Mouse (Mus musculus): Measurements from ENCODE around the gene Prpf38b. TPM values are rescaled to one million over a fixed set of nuclear protein-coding genes. Genes with fewer than 3 reads are reported as not detected.

Prpf38b gene
- polyA plus RNA-seq, 1 experiment from 2014 or later = 23.9 TPM

DNA sequence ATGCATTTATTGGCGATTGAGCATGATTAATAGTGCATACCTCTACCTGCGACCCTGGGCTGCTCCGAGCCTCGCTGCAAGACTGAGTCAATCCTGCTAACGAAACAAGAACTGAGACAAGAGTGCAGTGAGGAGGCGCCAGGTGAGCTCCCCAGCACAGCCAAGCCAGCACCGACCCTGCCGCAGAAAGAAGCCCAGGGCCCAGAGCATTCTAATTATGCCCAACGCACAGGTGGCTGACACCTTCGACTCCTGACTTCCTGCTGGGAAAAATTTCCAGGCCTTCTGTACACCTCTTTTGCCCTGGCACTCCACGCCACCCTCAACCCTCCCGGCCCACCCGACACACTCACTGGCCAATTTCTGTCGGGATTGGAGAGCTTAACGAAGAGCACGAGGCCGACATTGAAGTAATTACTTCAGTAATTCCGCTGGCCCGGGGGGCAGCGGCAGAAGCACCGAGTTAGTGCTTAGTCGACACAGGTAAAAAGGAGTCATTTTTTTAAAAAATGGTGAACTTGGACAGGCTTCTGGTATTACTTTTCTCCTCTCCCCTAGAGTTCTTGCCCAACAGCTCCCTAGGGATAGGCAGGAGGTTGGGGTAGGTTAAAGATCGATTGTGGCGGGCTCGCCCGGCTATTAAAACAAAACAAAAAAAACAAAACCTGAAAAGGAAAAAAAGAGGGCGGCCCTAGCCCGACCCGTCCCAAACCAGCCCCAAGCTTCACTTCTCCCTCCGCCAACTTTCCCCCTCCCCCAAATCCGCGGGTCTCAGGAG lies 1.0 kb downstream of the Prpf38b start:
- DNase-seq (peak; percentile 39), ATAC-seq (peak; percentile 9)
- Histone ChIP-seq H3K27me3 (ENCODE audit: insufficient read depth, low read length) (no peaks in the 10 kb centered on the region), H3K27ac (ENCODE audit: low read depth) (peak overlapping the region; percentile 99), H3K4me2 (ENCODE audit: low read depth, low read length) (peak overlapping the region; percentile 83), H3K4me3 (ENCODE audit: low read depth, low read length) (peak overlapping the region; percentile 77), H3K9ac (replicated peaks) (peak overlapping the region; percentile 84), H3K36me3 (replicated peaks; ENCODE audit: insufficient read depth, low read length) (peaks cover 30% of the 10 kb centered on the region), H3K9me3 (ENCODE audit: low read length) (no peaks in the 10 kb centered on the region), H3K4me1 (ENCODE audit: insufficient read depth) (peaks cover 8% of the 10 kb centered on the region)
- WGBS (ENCODE audit: insufficient replicate concordance) = 1% methylated on average over 32 of the region's 32 CpGs
- TF ChIP-seq EP300 (IDR thresholded peaks at IDR 0.05; ENCODE audit: low read depth) = no peak

DNA sequence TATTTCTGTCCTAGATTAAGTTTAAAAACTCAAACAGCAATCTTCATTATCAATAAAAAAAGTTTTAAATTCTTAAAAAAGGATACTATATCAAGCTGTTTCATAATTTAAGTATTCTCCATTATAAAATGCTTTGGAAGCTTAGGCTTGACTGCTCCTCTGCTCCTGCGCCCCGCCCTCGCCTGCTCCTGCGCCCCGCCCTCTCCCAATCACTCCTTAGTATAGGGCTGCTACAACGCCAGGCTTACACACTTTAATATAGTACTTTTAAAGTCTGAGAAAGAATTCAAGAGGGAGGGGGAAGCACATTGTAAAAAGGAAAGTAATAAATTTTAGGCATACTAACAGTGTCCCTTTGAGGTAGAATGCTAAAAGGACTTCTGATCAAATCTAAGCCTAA lies 8.6 kb downstream of the Prpf38b start:
- TF ChIP-seq EP300 (IDR thresholded peaks at IDR 0.05; ENCODE audit: low read depth) = no peak
- TF ChIP-seq CTCF (IDR thresholded peaks at IDR 0.05; ENCODE audit: low read depth) = no peak
- Histone ChIP-seq H3K4me3 (ENCODE audit: low read depth, low read length) (no peak overlapping the region), H3K9me3 (ENCODE audit: low read length) (no peaks in the 10 kb centered on the region), H3K4me2 (ENCODE audit: low read depth, low read length) (no peak overlapping the region), H3K4me1 (ENCODE audit: insufficient read depth) (0 out of 2 replicates have a peak, but pooled peaks cover 2% of the 10 kb centered on the region), H3K27ac (ENCODE audit: low read depth) (no peak overlapping the region), H3K27me3 (ENCODE audit: insufficient read depth, low read length) (no peaks in the 10 kb centered on the region), H3K9ac (replicated peaks) (no peak overlapping the region), H3K36me3 (replicated peaks; ENCODE audit: insufficient read depth, low read length) (peaks cover 55% of the 10 kb centered on the region)
- DNase-seq = no peak
- 80% methylated on average over 6 of the region's 6 CpGs for WGBS (ENCODE audit: insufficient replicate concordance)
- no peak for ATAC-seq

DNA sequence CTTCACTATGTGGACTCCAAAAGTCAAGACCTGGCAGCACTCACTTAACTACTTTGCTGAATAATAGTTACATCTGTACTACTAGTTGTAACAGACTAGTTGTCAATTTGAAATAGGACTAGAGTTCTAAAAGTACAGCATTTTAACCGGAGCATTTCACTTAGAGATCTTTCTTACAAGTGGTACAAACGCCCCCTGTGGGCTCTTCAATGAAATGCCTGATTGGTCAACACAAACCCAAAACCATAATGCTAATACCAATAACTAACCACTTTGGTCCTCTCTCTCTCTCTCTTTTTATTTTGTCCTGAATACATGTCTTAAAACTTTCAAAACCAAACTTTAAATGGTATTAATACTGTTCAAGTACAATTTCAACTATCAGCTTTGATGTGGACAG lies 9.5 kb downstream of the Prpf38b start:
- ATAC-seq (no peak), DNase-seq (no peak)
- H3K4me2 ChIP-seq (ENCODE audit: low read depth, low read length) = no peak overlapping the region
- TF ChIP-seq CTCF (IDR thresholded peaks at IDR 0.05; ENCODE audit: low read depth) = peak; percentile 40
- no peak for TF ChIP-seq EP300 (IDR thresholded peaks at IDR 0.05; ENCODE audit: low read depth)
- no peaks in the 10 kb centered on the region for H3K27me3 ChIP-seq (ENCODE audit: insufficient read depth, low read length)
- H3K4me3 ChIP-seq (ENCODE audit: low read depth, low read length) = no peak overlapping the region
- WGBS (ENCODE audit: insufficient replicate concordance) = 45% methylated on average over 2 of the region's 2 CpGs
- H3K36me3 ChIP-seq (replicated peaks; ENCODE audit: insufficient read depth, low read length) = peaks cover 47% of the 10 kb centered on the region
- 0 out of 2 replicates have a peak, but pooled peaks cover 2% of the 10 kb centered on the region for H3K4me1 ChIP-seq (ENCODE audit: insufficient read depth)
- no peak overlapping the region for H3K9ac ChIP-seq (replicated peaks)
- H3K27ac ChIP-seq (ENCODE audit: low read depth) = no peak overlapping the region
- no peaks in the 10 kb centered on the region for H3K9me3 ChIP-seq (ENCODE audit: low read length)

DNA sequence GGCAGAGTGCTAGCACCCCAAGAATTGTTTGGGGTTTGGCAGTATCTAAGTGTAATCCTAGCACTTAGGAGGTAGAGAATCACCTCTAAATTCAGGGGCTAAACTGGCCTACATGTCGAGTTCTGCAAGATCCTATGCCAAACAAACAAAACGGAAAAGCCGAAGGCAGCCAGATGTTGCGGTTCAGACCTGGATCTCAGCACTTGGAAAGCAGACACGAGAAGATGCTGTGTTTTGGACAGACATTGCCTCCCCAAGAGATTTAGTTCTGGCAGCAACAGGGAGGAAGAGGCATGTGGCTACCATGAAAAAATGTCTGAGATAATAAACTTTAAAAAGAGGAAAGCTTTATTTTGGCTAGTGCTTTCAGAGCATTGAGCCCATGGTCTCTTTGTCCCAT lies 10.8 kb downstream of the Prpf38b start:
- no peak overlapping the region for H3K4me2 ChIP-seq (ENCODE audit: low read depth, low read length)

DNA sequence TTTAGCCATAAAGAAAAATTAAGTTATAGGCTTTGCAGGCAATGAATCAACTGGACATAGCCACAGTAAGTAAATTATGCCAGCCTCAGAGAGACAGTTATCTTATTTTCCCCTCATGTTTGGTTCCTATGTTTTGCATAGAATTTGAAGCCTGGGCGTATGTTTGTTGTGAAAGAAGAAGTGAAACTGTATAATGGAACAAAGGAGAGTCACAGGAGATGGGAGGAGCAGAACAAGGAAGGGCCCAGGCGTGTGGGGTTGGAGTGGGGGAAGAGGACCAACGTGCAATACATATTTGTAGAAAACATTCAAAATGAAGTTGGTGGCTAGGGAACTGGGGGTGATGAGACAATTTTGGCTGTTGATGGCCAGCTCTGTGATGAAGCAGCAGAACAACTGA lies 11.4 kb downstream of the Prpf38b start:
- Histone ChIP-seq H3K4me3 (ENCODE audit: low read depth, low read length) (no peak overlapping the region), H3K4me2 (ENCODE audit: low read depth, low read length) (no peak overlapping the region), H3K27ac (ENCODE audit: low read depth) (peak overlapping the region; percentile 41; the same call in 1 of the 2 replicates), H3K9ac (replicated peaks) (no peak overlapping the region), H3K4me1 (ENCODE audit: insufficient read depth) (0 out of 2 replicates have a peak, but pooled peaks cover 2% of the 10 kb centered on the region), H3K36me3 (replicated peaks; ENCODE audit: insufficient read depth, low read length) (peaks cover 31% of the 10 kb centered on the region), H3K27me3 (ENCODE audit: insufficient read depth, low read length) (no peaks in the 10 kb centered on the region), H3K9me3 (ENCODE audit: low read length) (no peaks in the 10 kb centered on the region)
- ATAC-seq (peak; percentile 48), DNase-seq (peak; percentile 30)
- TF ChIP-seq EP300 (IDR thresholded peaks at IDR 0.05; ENCODE audit: low read depth) = no peak
- no peak for TF ChIP-seq CTCF (IDR thresholded peaks at IDR 0.05; ENCODE audit: low read depth)
- WGBS (ENCODE audit: insufficient replicate concordance) = 57% methylated on average over 3 of the region's 3 CpGs

More for the DNA sequence above, 10.8 kb downstream of the Prpf38b start:
- no peak overlapping the region for H3K9ac ChIP-seq (replicated peaks)
- peaks cover 37% of the 10 kb centered on the region for H3K36me3 ChIP-seq (replicated peaks; ENCODE audit: insufficient read depth, low read length)
- 0 out of 2 replicates have a peak, but pooled peaks cover 2% of the 10 kb centered on the region for H3K4me1 ChIP-seq (ENCODE audit: insufficient read depth)
- no peak overlapping the region for H3K4me3 ChIP-seq (ENCODE audit: low read depth, low read length)
- H3K27ac ChIP-seq (ENCODE audit: low read depth) = no peak overlapping the region
- no peak for TF ChIP-seq EP300 (IDR thresholded peaks at IDR 0.05; ENCODE audit: low read depth)
- TF ChIP-seq CTCF (IDR thresholded peaks at IDR 0.05; ENCODE audit: low read depth) = no peak
- 83% methylated on average over 5 of the region's 5 CpGs for WGBS (ENCODE audit: insufficient replicate concordance)
- H3K9me3 ChIP-seq (ENCODE audit: low read length) = no peaks in the 10 kb centered on the region
- H3K27me3 ChIP-seq (ENCODE audit: insufficient read depth, low read length) = no peaks in the 10 kb centered on the region
- ATAC-seq (no peak), DNase-seq (no peak)

DNA sequence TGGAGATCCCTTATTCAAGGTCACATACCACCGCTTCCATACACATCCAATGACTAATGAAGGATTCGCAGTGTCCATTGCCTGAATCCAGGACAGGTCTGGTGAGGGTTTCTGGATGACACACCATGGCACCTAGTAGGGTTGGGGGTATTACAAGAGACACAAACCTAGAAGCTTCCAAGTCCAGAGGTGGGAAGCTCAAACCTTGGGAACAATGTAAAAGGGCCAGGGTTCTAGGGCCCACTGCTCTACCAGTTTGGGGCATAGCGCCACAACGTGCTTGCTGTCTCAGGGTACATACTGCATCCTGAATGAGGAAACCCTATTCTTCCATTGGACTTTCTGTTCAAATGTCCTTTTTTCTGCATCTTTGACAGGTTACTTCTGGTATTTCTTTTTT lies 12.9 kb downstream of the Prpf38b start:
- Histone ChIP-seq H3K36me3 (replicated peaks; ENCODE audit: insufficient read depth, low read length) (peaks cover 16% of the 10 kb centered on the region), H3K9ac (replicated peaks) (no peak overlapping the region), H3K27ac (ENCODE audit: low read depth) (no peak overlapping the region), H3K9me3 (ENCODE audit: low read length) (no peaks in the 10 kb centered on the region), H3K4me2 (ENCODE audit: low read depth, low read length) (no peak overlapping the region), H3K4me3 (ENCODE audit: low read depth, low read length) (no peak overlapping the region), H3K4me1 (ENCODE audit: insufficient read depth) (0 out of 2 replicates have a peak, but pooled peaks cover 2% of the 10 kb centered on the region), H3K27me3 (ENCODE audit: insufficient read depth, low read length) (no peaks in the 10 kb centered on the region)
- DNase-seq (no peak), ATAC-seq (no peak)
- TF ChIP-seq EP300 (IDR thresholded peaks at IDR 0.05; ENCODE audit: low read depth) (no peak), CTCF (IDR thresholded peaks at IDR 0.05; ENCODE audit: low read depth) (no peak)
- WGBS (ENCODE audit: insufficient replicate concordance) = 85% methylated on average over 4 of the region's 4 CpGs
